Mouse (Mus musculus) myocyte (in vitro differentiated cells): ENCODE data around the gene Col4a2. TPM values are rescaled to one million over a fixed set of nuclear protein-coding genes. Genes with fewer than 3 reads are reported as not detected.
A peak's percentile ranks its signal among the peaks of the same experiment; 100 is the strongest.

Experiments used
- H3K27me3 ChIP-seq: one replicate; pipeline ENCODE4 v1.6.1; 2011; ENCODE audit not compliant: control insufficient read depth, insufficient read depth, insufficient read length
- H3K36me3 ChIP-seq: one replicate; pipeline ENCODE4 v1.6.1; 2011; ENCODE audit not compliant: control insufficient read depth, insufficient read depth
- H3K4me2 ChIP-seq: one replicate; pipeline ENCODE4 v1.6.1; 2011; ENCODE audit warnings: low read depth, control low read depth
- H3K4me3 ChIP-seq: one replicate; pipeline ENCODE4 v1.5.1; 2011; ENCODE audit warnings: mild to moderate bottlenecking, control low read depth, moderate library complexity
- H3K79me2 ChIP-seq: one replicate; pipeline ENCODE4 v1.6.1; 2011; ENCODE audit not compliant: control insufficient read depth, insufficient read depth
- H3ac ChIP-seq: one replicate; pipeline ENCODE4 v1.6.1; 2011; ENCODE audit not compliant: control insufficient read depth, insufficient read length
- CEBPB ChIP-seq: IDR thresholded peaks from 2 replicates; pipeline ENCODE4 v1.6.1; 2011; ENCODE audit warnings: mild to moderate bottlenecking, moderate library complexity; ENCODE audit not compliant: poor library complexity, insufficient read depth, severe bottlenecking
- E2F4 ChIP-seq: IDR thresholded peaks from one replicate; pipeline ENCODE4 v1.6.1; 2011; ENCODE audit warnings: mild to moderate bottlenecking, control low read depth, moderate library complexity; ENCODE audit not compliant: insufficient read depth
- MAX ChIP-seq: IDR thresholded peaks from one replicate; pipeline ENCODE4 v1.6.1; 2011; ENCODE audit warnings: low read depth, mild to moderate bottlenecking, control low read depth
- MYOD1 ChIP-seq, 3 experiments: IDR thresholded peaks; one replicate each; pipeline ENCODE4 v1.6.1; 2011; ENCODE audit warnings: control low read depth in 2 of 3, low read depth in 2 of 3, mild to moderate bottlenecking in 2 of 3, moderate library complexity in 1 of 3; ENCODE audit not compliant: insufficient read length in 2 of 3, control insufficient read depth in 1 of 3
- MYOG ChIP-seq, 3 experiments: IDR thresholded peaks; one replicate each; pipeline ENCODE4 v1.6.1; 2011; ENCODE audit warnings: control low read depth in 2 of 3, low read depth in 2 of 3, mild to moderate bottlenecking in 2 of 3; ENCODE audit not compliant: insufficient read length in 2 of 3, control insufficient read depth in 1 of 3, insufficient read depth in 1 of 3
- POLR2A ChIP-seq: IDR thresholded peaks from one replicate; pipeline ENCODE4 v1.6.1; 2011; ENCODE audit warnings: low read depth, mild to moderate bottlenecking, control low read depth, moderate library complexity; ENCODE audit not compliant: insufficient read length
- POLR2AphosphoS2 ChIP-seq: IDR thresholded peaks from one replicate; pipeline ENCODE4 v1.6.1; 2011; ENCODE audit warnings: low read depth, control low read depth; ENCODE audit not compliant: insufficient read length
- REST ChIP-seq: IDR thresholded peaks from one replicate; pipeline ENCODE4 v1.6.1; 2011; ENCODE audit warnings: mild to moderate bottlenecking, control low read depth, moderate library complexity; ENCODE audit not compliant: insufficient read depth, insufficient read length
- SRF ChIP-seq: IDR thresholded peaks from one replicate; pipeline ENCODE4 v1.6.1; 2011; ENCODE audit warnings: low read depth; ENCODE audit not compliant: control insufficient read depth, insufficient read length
- TCF12 ChIP-seq: IDR thresholded peaks from one replicate; pipeline ENCODE4 v1.6.1; 2011; ENCODE audit warnings: mild to moderate bottlenecking, control low read depth; ENCODE audit not compliant: poor library complexity, insufficient read depth, severe bottlenecking
- TCF3 ChIP-seq: IDR thresholded peaks from one replicate; pipeline ENCODE4 v1.6.1; 2011; ENCODE audit warnings: low read depth, control low read depth; ENCODE audit not compliant: insufficient read length
- USF1 ChIP-seq: IDR thresholded peaks from one replicate; pipeline ENCODE4 v1.6.1; 2011; ENCODE audit warnings: low read depth, mild to moderate bottlenecking, control low read depth, moderate library complexity
- polyA plus RNA-seq: library from polyadenylated mRNA; unstranded; fragments of >200 nt; fragmentation: generic; extraction: Trizol; gene quantifications from one replicate; pipeline ENCODE4 v1.2.1, GENCODE M21; 2012; ENCODE audit warnings: missing spikeins

The Col4a2 gene
- polyA plus RNA-seq, 1 experiment = 47.3 TPM

DNA sequence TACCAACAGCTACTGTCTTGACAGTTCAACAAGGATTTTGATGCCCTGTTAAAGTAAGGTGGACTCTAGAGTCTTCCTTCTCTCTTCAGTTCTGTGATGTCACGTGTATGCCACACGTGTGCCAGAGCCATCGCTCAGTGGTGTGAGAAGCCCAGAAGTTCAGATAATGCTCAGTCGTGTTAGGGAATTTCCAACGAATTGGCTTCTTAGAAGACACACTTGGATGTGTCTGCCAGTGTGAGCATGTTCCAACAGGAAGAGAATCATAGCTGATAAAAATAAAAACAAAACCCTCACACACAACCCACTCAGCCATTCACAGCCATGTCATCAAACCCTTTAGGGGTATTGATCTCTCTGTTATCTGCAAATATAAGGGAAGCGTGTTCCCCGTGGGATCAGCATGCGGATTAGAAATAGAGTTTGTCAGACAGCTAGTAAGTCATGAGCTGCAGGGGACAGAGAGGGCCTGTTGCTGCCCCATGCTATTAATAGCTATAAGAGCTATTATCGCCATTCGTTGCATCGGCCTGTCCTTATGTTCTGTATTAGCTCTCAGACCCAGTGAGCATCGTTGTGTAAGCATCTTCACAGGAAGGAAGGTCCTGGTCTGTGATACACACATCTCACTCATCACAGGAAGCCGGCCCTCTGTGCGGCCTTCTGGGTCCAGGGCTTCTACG is 61.2 kb downstream of the Col4a2 start:
- Histone ChIP-seq H3K27me3 (no peaks in the 10 kb centered on the region), H3K36me3 (no peaks in the 10 kb centered on the region), H3K79me2 (no peaks in the 10 kb centered on the region), H3K4me3 (no peak overlapping the region), H3ac (no peak overlapping the region), H3K4me2 (no peak overlapping the region)
- no peak for TF ChIP-seq POLR2A
- no peak for TF ChIP-seq USF1
- TF ChIP-seq TCF3 = no peak
- TF ChIP-seq TCF12 = no peak
- no peak for TF ChIP-seq MYOD1 (IDR thresholded peaks at IDR 0.05; ENCODE audit: control insufficient read depth in 1 of 3, insufficient read length in 2 of 3, low read depth in 2 of 3)

DNA sequence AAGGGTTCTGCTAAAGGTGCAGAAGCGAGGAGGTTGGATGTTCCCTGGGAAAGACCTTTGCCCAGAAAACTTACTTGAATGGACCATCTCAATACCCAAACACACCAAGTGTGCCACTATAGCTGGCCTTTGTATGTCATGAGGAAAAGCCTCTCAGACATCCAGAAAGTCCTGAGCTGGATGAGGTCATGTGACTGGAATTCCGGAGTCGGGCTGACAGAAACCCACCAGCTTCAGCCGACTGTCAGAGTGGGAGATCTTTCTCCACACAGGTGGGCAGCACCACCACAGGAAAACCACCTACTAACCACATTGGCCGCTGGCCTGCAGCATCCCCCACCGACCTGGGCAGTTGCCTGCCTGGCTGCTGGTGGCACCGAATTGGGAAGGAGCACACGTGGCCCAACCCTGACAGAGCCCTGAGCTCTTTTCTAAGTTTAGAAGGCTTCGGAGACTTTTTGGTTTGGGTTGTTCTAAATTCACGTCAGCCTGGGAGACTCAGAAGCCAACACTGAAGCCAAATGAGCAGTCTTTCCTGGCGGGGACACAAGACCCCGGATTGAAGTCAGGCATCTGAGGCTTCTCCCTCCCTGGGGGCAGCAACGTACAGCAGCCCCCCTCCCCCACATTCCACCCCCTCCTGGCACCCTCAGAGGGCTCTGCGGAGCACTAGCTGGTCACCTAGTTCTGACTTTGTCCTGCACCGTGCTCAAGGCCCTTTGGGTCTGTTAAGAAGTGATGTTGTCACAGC is 61.9 kb downstream of the Col4a2 start:
- H3K27me3 ChIP-seq = no peaks in the 10 kb centered on the region
- no peaks in the 10 kb centered on the region for H3K79me2 ChIP-seq
- H3K4me2 ChIP-seq = no peak overlapping the region
- no peak overlapping the region for H3ac ChIP-seq
- peak; percentile 58 for TF ChIP-seq USF1
- TF ChIP-seq CEBPB = no peak
- TF ChIP-seq MYOG (IDR thresholded peaks at IDR 0.05; ENCODE audit: control insufficient read depth in 1 of 3, insufficient read depth in 1 of 3, insufficient read length in 2 of 3, low read depth in 2 of 3) = peak in 1 of 3 experiments; percentile 48
- TF ChIP-seq TCF12 = no peak
- no peak for TF ChIP-seq REST
- peak in 1 of 3 experiments; percentile 34 for TF ChIP-seq MYOD1 (IDR thresholded peaks at IDR 0.05; ENCODE audit: control insufficient read depth in 1 of 3, insufficient read length in 2 of 3, low read depth in 2 of 3)
- no peak overlapping the region for H3K4me3 ChIP-seq
- no peaks in the 10 kb centered on the region for H3K36me3 ChIP-seq

DNA sequence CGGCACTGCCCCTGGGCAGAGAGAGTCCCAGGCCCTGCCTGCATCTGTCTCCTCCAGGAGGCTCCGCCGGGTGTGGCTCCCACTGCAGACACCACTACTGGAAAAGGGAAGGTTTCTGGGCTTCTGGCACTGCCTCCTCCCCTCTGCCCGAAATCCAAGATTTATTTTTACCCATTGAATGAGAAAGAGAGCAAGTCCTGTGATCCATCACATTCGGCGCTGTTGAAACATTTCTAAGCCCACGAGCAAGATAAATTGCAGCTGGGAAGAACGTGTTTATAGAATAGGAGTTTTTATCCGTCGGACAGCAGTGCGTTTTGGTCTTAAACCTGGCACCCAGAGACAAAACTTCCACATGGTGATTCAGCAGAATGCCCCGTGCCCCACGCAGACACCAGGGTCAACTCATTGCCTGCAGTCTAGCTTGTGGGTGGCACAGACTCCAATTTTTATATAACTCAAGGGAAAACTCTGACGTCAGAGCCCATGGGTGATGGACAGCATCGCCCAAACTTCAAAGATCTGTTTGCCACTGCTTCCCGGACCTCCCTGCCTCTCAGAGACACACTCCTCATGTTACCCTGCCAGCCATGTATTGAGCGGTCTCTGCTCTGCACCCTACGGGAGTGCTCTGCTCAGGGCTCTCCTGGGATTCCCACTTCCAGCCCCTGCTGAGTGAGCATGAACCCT is 63.3 kb downstream of the Col4a2 start:
- H3K4me2 ChIP-seq = peak overlapping the region; percentile 91
- H3K4me3 ChIP-seq = peak overlapping the region; percentile 1
- TF ChIP-seq MYOG (IDR thresholded peaks at IDR 0.05; ENCODE audit: control insufficient read depth in 1 of 3, insufficient read depth in 1 of 3, insufficient read length in 2 of 3, low read depth in 2 of 3) = peak in 1 of 3 experiments; percentile 63
- no peak for TF ChIP-seq CEBPB
- no peak for TF ChIP-seq TCF12
- no peak for TF ChIP-seq TCF3
- peak; percentile 19 for TF ChIP-seq POLR2A
- TF ChIP-seq MYOD1 (IDR thresholded peaks at IDR 0.05; ENCODE audit: control insufficient read depth in 1 of 3, insufficient read length in 2 of 3, low read depth in 2 of 3) = peak in 2 of 3 experiments; percentile 20 to 72
- TF ChIP-seq REST = no peak
- H3K36me3 ChIP-seq = no peaks in the 10 kb centered on the region
- no peak overlapping the region for H3ac ChIP-seq
- no peaks in the 10 kb centered on the region for H3K27me3 ChIP-seq
- H3K79me2 ChIP-seq = no peaks in the 10 kb centered on the region

DNA sequence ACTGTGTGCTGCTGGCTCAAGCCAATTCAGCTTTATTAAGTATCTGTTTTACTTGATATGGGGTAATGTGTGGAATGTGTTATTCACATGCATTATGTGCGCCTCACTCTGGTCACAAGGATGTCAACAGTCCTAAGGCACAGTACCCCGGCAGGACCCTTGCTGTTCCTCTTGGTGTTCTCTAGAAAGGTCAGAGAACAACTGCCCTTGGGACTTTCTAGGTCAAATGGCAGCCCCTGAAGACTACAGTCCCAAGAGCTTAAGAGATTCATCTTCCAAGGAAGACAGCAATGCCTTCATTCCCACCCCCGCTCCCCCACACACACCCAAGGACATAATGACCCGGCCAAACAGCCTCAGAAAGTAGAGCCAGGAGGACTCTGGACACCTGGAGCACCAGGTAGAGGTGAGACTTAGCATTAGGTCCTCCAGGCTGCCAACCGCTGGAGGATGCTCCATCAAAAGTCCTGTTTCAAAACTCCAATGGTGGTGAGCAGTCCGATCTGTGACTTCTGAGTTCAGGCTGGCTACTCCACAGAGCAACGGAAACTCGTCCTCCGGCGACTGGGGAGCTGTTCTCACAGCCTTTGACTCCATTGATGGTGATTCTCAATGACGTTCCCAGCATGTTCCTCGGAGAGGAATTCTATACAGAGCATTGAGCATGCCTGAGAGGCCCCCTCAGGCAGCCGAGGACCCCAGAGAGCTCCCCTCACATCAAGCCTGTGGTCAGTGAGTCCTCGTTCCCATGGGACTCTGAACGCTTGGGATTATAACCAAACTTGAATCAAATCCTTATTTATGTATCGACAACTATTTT is 65.0 kb downstream of the Col4a2 start:
- Histone ChIP-seq H3K4me2 (no peak overlapping the region), H3ac (no peak overlapping the region), H3K79me2 (no peaks in the 10 kb centered on the region), H3K27me3 (no peaks in the 10 kb centered on the region), H3K36me3 (no peaks in the 10 kb centered on the region), H3K4me3 (no peak overlapping the region)
- TF ChIP-seq MYOG (IDR thresholded peaks at IDR 0.05; ENCODE audit: control insufficient read depth in 1 of 3, insufficient read depth in 1 of 3, insufficient read length in 2 of 3, low read depth in 2 of 3) = no peak
- TF ChIP-seq POLR2A = no peak
- TF ChIP-seq MAX = no peak
- TF ChIP-seq REST = no peak
- no peak for TF ChIP-seq MYOD1 (IDR thresholded peaks at IDR 0.05; ENCODE audit: control insufficient read depth in 1 of 3, insufficient read length in 2 of 3, low read depth in 2 of 3)
- TF ChIP-seq TCF3 = no peak

DNA sequence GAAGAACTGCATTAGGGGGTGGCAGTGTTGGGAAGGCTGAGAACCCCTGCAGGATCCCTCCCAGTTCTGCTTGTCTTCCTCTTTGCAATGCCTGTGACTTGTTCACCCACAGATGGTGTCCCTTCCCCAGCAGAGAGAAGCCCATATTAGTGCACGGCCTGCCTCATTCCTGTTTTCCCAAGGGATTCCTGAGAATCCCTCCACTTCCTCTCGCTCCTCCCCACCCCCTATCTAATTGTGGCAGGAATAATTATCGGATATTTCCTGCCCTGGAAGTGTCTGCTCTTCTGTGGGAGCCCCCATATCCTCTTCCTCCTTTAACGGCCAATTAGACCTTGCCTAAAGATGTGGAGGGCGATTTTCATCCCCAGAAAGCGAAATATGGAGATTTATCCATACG is 67.0 kb downstream of the Col4a2 start:
- H3K4me3 ChIP-seq = no peak overlapping the region
- no peak for TF ChIP-seq TCF3
- TF ChIP-seq MAX = no peak
- no peak for TF ChIP-seq E2F4
- TF ChIP-seq MYOD1 (IDR thresholded peaks at IDR 0.05; ENCODE audit: control insufficient read depth in 1 of 3, insufficient read length in 2 of 3, low read depth in 2 of 3) = no peak
- TF ChIP-seq POLR2A = no peak
- TF ChIP-seq POLR2AphosphoS2 = no peak
- no peak for TF ChIP-seq USF1
- no peak for TF ChIP-seq REST
- TF ChIP-seq CEBPB = no peak
- no peak for TF ChIP-seq SRF
- no peak for TF ChIP-seq MYOG (IDR thresholded peaks at IDR 0.05; ENCODE audit: control insufficient read depth in 1 of 3, insufficient read depth in 1 of 3, insufficient read length in 2 of 3, low read depth in 2 of 3)
- no peak for TF ChIP-seq TCF12

More for the DNA sequence above, 67.0 kb downstream of the Col4a2 start:
- no peak overlapping the region for H3ac ChIP-seq
- H3K4me2 ChIP-seq = no peak overlapping the region
- H3K36me3 ChIP-seq = no peaks in the 10 kb centered on the region
- H3K79me2 ChIP-seq = no peaks in the 10 kb centered on the region
- no peaks in the 10 kb centered on the region for H3K27me3 ChIP-seq
